Mouse (Mus musculus) mouse embryonic stem cell (cell line): ENCODE measurements around the gene Taf1c.

ENCODE experiments used
- in situ Hi-C, 2 experiments: fragments of 300-500 bp; cut with MboI; formaldehyde crosslinking; loops; 1 replicate in 1 of 2; 3 replicates in 1 of 2; pipeline ENCODE4 v1.14.3; 2019 to 2020; ENCODE audit warnings: low sequenced_read_pairs in 2 of 2, low pct_unique_long_range_greater_than_20kb in 1 of 2, mixed read lengths in 1 of 2; ENCODE audit not compliant: unreplicated experiment in 1 of 2

Gene Taf1c

DNA sequence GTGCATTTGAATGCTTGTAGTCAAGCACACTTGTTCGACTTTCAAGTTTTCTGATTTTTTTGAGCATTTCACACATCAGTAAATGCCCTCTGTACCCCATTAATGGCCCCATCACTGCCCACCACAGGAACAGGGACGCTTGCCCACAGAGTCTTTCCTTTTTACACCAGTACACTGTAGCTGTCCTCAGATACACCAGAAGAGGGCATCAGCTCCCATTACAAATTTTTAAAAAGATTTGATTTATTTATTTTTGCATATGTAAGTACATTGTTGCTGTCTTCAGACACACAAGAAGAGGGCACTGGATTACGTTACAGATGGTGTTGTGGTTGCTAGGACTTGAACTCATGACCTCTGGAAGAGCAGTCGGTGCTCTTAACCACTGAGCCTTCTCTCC, 16.7 kb downstream of the Taf1c start:
- in situ Hi-C loops = no loop called here

DNA sequence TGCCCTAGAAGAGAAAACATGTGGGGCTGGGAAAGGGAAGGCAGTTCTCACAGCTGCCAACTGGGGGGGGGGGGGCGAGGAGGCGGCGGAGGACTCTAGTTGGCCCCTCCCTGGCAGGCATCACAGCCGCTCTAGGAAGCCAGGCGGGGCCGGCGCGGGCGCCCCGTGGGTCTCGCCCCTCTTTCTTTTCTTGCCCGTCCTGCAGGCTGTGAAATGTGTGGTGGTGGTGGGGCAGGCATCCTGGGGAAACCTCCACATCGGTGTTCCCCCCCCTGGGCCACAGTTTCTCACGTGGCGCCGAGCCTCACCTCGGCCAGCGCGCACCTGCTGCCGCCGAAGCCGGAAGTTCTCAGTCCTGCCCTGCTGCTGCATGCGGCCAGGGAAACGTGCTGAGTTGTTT, 19.1 kb downstream of the Taf1c start:
- in situ Hi-C loops = no loop called here

DNA sequence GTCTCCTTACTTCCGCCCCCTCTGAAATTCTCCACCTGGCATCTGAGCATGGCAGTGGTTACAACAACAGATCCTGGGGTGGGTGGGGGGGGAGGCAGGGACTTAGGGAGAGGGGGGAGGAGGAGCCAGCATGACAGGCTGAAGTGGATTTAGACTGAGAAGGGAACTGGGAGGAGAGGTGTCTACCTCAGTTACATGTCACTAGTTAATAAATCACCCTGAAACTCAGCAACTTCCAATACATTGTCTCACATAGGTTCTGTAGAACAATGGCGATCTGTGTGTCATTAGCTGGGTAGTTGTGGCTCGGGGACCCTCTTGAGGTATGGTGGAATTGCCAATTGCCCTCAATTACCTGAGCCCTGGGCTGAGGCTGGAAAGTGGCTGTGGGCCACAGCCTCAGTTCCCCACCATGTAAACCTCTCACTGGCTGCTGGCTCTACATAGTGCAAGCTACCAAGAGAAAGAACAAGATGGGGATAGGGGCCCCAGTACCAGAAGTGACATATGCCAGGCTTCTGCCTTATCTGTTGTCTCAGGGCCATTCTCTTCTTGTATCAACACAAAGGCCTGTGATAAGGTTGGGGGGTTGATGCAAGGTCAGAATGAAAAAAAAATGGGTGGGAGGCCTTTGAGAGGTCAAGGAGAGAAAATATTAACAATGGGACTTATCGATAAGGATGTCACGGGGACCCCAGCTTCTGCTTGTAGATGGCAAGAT, 24.4 kb downstream of the Taf1c start:
- in situ Hi-C loops = no loop called here

DNA sequence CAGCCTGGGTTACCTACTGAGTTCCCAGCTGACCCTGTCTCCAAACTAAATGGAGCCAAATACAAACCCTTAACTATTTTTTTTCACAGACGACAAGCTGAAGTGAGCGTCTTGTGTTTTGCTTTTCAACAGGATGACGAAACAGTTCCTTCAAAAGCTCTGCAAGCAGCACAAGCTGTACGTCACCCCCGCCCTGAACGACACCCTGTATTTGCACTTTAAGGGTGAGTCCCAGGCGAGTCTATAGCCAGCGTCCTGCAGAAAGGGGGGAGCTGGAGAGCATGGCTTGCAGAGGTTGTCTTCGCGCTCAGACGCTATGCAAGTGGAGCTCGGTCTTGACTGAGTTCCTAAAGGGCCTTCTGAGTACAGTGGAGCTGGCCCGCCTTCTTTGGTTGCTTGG, 25.9 kb downstream of the Taf1c start:
- in situ Hi-C loops = no loop called here

DNA sequence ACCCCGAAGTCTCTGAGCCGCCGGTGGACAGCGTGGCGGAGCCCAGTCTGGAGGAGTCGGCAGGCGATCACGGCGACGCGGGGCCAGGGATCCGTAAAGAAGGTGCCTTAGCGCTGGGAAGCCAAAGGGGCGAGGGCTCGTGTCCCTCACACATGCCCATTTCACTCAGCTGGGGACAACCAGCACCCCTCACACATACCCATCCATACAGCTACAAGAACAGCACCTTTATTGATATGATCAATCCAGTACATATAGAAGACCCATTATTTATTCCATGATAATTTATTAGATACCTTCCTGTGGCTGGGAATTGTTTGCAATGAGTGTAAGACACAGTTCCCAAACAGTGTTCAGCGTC, 29.7 kb downstream of the Taf1c start:
- in situ Hi-C loops = no loop called here

DNA sequence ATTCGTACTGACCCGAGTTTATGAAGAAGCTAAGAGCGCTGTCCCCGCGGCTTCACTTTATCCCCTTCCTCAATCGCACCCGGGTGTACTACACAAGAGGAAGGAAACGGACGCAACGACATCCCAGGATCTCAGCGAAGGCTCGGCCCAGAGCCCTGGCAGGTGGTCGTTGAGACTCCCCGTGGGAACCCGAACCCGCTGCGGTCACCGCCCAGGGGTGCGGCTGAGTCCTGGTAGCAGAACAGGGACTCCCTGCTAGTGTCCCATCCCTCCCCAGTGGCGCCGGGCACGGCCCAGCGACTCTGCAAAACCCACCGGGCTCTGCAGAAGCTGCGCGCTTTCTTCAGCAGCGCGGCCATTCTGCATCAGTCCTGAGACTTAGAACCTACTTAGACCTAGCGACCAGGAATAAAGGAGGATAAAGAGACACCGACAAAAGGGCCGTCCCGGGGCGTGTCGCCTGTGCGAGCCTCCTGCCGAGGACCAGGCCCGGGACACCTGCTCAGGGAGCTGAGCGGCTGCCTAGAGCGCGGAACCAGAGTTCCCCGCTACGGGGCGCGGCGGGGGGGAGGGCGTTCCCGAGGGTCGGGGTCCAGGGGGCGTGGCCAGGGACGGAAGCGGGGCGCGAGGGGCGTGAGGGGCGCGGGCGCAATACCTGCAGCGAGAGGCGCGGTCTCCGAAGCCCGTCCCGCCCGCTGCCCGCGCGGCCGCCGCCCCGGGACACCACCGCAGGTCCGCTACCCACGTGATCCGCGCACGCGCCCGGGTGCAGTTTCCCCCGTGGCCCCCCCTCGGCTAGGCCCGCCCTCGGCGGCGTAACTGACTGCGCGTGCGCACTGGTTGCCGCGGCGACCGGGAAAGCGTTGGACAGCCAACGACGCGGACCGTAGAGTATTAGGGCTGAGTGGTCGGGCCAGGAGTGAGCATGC, 30.3 kb downstream of the Taf1c start, which contains the start of the genes Hsdl1 and Dnaaf1:
Gene Hsdl1, minus strand, starts transcription at position 747 of the 929 bp plus-strand sequence.
Gene Dnaaf1, plus strand, starts transcription at position 799 of the 929 bp plus-strand sequence.
- in situ Hi-C loops = no loop called here

DNA sequence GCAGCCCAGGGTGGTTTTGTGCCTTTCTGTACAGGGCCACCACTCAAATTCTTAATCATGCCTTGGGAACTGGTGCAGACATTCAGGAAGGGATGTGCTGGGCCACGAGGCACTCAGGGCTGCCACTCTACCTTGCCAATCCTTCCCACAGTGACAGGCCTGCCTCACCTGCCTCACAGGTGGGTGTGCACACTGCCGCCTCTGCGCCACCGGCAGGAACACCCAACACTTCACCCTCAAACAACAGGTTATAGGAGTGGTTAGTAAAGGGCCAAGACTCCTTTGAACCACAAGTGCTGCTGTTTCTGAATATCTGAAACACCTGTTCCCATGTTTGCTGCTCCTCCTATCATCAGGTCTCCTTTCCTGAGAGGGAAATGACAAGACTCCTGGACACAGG, 32.6 kb downstream of the Taf1c start:
- in situ Hi-C loops = no loop called here

DNA sequence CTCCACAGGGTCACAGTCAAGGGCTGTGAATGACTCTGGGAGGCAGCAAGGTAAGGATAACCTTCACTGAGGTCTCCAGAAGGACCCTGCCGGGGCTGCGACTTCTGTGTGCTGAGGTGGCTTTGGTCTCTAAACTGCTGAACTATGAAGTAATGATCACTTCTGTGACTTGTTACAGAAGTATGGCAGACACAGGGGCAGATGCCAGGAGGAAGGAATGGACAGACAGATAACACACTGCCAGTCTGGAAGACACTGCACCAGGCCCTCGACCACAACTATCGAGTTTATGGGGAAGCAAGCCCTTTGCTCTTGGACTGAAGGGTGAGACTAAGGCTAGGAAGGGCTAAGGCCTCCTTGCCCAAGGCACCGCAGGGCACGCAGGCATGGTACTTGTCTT, 33.9 kb downstream of the Taf1c start:
- in situ Hi-C loops = no loop called here

DNA sequence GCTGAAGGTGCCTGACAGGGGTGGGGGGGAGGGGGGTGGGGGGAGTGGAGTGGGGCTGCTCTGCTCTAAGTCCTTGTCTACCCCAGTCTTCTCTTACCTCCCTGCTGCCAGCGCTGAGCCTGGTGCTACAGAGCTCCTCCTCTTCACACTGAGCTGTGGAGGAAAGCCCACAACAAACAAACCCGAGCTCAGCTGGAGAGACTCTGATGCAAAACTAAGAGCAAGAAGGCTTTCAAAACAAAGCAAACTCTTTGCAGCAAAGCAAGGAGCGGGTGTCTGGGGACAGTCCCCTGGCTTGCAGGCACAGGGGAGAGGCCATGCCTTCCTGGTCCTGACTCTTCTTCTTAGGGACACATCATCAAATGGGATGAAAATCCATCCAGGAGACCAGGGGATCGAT, 35.1 kb downstream of the Taf1c start:
- in situ Hi-C loops = no loop called here

DNA sequence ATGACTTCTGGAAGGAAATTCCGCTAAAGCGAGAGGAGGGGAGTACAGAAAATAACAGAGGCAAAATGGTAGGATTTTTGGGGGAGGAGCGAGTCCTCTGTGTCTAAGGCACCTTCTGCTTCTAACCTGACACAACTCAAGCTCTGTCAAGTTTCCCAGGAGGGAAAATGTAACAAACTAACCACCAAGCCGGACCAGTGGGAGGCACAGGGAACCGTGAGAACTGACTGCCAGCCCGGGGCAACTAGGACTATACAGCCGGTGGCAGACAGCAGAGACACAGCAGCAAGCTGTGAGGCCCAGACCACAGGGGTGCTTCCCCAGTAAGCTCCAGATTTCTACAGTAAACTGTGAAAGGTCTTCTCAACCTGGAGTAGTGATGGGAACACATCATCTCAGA, 36.1 kb downstream of the Taf1c start:
- in situ Hi-C loops = no loop called here

DNA sequence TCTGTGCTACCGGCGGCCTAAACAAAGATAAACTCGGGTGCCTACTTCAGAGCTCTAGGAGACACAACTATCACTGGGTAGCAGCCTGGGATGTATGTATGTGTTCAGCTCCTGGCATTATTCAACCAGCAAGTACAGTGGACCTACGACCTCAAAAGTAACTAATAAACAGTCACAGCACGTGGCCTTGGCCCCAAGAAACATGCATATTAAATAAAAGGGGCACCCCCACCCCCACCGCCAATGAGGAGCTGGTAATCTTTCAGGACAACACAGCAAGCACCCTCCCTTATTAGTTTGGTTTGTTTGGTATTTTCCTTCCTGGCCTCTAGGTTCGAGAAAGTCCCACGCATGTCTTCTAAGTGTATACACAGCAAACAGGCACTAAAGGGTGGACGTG, 36.8 kb downstream of the Taf1c start:
- in situ Hi-C loops = no loop called here

DNA sequence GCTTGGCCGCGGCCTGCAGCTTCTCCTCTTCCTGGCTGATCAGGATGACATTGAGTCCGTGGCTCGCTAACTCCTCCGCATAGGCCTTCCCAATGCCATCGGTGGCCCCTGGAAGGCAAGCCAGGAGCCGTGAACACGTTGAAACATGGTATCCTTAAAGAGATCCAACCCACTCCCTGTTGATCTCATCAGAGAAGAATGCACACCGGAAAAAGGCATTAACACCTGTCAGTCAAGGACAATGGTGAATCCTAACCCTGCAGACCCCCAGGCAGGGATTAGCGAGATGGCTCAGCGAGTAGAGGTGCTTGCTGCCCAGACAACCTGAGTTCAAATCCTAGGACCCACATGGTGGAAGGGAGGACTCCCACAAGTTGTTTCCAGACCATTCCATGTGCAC, 38.7 kb downstream of the Taf1c start:
- in situ Hi-C loops = no loop called here

DNA sequence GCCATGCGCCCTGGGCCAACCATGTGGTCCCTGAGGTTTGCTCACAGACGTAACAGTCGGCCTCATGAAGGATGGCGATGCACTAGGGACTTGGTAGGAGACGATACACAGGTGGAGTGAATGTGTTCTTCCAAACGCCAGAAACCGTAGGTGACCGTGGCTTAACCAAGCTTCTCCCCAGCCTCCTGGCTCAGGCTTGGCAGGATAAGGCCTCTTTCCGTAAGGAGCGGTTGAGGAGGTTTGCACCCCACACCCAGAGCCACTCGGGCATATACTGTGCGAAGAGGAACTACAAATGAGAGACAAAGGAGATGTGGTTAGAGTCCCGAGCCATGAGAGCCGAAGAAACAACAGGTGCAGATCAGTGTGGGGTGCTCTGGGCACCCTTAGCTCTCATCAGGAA, 41.2 kb downstream of the Taf1c start:
- in situ Hi-C loops = no loop called here

DNA sequence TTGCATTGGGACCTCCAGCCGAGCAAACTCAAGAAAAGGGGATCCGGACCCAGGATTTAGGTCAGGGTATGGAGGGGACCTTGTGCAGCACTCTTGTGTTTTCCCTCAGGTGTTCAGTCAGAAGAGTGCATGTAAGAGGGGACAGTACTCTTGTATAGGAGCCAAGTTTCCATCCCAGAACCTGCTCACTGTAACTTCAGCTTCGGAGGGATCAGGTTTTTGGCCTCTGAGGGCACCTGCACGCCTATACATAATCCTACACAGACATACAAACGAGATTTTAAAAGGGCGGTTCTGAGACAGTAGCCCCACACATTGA, 45.7 kb downstream of the Taf1c start:
- in situ Hi-C loops = no loop called here

DNA sequence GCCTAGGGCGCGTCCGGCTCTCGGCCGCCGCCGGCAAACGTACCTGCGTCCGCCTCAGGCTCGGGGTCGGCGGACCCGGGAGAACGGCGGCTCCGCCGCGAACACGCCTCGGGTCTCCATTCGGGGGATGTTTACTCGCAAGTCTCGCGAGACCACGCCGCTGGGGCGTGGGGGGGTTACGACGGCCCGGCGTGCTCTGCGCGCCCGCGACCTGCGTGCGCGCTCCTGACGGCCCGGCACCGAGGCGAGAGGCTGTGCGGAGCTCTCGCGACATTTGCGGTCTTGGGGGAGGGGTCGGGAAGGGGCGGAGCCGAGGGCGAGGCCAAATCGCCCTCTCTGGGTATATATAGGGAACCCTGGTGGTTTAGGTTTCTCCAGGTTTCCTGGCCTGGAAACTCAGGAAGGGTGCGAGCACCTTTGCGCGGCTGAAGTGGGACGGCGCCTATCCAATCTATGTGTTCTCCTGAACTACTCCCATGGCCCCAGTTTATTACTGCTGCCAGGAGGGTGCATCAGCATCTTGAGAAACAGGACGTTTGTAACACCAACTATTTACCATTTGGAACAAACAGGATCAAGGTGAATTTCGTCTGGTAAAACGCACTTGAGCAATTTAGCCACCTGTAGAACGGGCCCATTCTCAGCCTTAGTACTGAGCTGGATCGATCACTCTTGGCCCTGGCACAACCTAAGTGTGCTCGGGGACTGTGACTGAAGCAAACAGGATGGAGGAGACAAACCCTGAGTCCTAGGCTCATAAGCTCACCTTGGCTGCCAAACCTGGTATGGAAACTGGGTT, 46.2 kb downstream of the Taf1c start, which contains the start of gene Mbtps1:
Gene Mbtps1, minus strand, starts transcription at position 133 of the 799 bp plus-strand sequence.
- in situ Hi-C loops = no loop called here

DNA sequence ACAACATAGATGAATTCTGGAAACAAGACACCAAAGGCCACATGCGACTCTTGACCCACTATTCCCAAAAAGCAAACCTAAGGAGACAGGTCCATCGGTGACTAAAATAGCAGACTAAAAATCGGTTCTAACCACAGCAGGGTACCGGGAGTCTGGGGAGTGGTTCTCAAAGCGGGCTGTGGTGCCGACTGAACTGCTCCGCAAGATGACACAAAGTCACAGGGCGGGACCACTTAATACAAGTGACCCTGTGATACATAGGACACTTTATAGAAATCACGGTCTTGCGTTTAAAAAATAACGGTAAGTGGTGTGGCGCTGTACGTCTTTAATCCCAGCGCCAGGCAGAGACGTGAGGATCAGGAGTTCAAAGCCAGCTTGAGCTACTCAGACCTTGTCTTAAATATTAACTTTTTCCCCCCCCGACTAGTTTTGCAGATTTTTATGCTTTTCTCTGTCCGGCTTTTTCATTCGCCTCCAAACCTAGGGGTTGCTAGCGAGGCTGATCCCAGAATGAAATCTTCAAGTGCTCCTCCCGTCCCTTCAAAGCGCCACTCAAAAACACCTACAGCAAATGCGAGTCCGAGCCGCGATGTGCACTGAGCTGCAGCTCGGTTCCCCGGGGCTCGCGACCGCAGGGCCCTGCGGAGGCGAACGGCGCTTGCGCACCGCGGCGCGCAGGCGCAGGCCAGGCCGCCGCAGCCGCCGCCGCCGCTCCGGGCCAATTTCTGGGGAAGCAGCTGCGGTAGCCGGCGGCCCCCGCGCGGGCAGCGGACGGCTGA, 47.0 kb downstream of the Taf1c start:
- in situ Hi-C loops = no loop called here

DNA sequence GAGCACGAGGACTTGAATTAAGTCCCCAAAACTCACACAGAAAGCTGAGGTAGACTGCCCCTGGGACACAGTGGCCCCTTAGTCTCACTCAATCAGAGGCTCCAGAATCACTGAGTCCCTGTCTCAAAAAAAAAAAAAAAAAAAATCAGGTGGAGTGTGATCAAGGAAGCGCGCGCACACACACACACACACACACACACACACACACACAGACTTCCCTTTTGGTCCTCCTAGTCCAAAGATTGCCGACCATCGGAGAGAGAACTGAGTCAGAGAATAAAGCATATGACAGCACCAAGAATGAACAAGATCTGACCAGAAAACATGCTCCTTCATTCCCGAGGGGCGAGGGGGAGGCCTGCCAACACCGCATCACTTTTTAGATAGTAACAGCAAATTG, 47.9 kb downstream of the Taf1c start:
- in situ Hi-C loops = no loop called here

DNA sequence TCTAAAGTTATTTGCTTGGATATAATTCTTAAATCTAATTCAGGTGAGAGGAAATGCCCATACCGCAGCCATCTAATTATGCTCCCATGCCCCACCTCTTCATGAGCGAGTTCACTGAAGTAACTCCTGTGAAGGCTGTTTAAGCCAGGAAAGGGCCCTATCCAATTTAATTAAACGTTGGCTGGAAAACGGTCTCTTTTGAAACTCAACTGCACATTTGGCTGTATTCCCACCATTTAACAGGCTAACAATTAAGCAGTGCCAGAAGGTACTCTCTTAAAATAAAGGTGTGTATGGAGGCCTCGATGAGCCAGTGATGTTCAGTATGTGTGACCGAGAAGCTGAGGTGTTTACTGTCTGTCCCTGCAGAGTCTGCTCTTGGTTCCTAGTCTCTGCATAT, 49.2 kb downstream of the Taf1c start:
- in situ Hi-C loops = no loop called here
